Mouse (Mus musculus): Measurements from ENCODE around the gene Hddc3.

- TF ChIP-seq EP300 (IDR thresholded peaks at IDR 0.05) (no peak), CTCF (IDR thresholded peaks at IDR 0.05) (no peak)
Observed at GRCm38 (mm10) chr7:80358039-80358438, 15.1 kb downstream of the Hddc3 start.

Measured in lung, postnatal 0 days (tissue).